Comparison of ENCODE assay signal across 19 mouse cellular contexts in the genomic region with DNA sequence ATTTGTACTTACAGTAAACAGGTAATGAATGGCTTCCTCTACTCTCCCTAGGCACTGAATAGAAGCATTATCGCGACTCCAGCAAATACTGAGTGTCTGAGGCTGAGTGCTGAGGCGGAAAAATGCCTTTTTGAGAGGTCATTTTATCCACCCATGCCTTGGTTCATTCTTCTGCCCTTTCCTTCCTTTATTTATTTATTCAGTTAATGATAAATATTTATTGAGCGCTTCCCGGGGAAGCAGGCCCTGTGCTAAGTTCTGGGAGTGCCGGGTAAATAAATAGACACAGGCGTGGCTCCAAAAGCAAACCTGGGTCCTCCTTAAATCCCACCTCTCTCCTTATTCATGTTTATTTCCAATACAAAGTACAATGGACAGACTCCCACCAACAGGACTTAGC.
"Had no signal": no experiment of that assay in that cellular context is flagged by ENCODE, and none has a peak within 500 bp of the region (broad histone marks: within the 10 kb centered on the region; RNA-seq: fewer than 3 reads in every experiment).

No protein-coding gene starts in this region.

- H3K36me3 ChIP-seq: limb, embryonic 15.5 days; liver, embryonic 13.5 days; liver, embryonic 15.5 days; midbrain, embryonic 10.5 days; midbrain, embryonic 12.5 days; neural tube, embryonic 13.5 days; neural tube, embryonic 15.5 days had no signal

- H3K9ac ChIP-seq: limb, embryonic 15.5 days; liver, embryonic 13.5 days; liver, embryonic 15.5 days; lung, embryonic 14.5 days; midbrain, embryonic 12.5 days; neural tube, embryonic 13.5 days; neural tube, embryonic 15.5 days had no signal

- H3K4me1 ChIP-seq: liver, embryonic 13.5 days; liver, embryonic 15.5 days; midbrain, embryonic 10.5 days; midbrain, embryonic 12.5 days had no signal

- H3K4me3 ChIP-seq: limb, embryonic 15.5 days; liver, embryonic 13.5 days; liver, embryonic 15.5 days; midbrain, embryonic 10.5 days; midbrain, embryonic 12.5 days; myocyte; neural tube, embryonic 13.5 days; neural tube, embryonic 15.5 days had no signal

- H3K27ac ChIP-seq: limb, embryonic 15.5 days; liver, embryonic 13.5 days; liver, embryonic 15.5 days; midbrain, embryonic 10.5 days; midbrain, embryonic 12.5 days; neural tube, embryonic 13.5 days; neural tube, embryonic 15.5 days had no signal

- DNase-seq: liver, embryonic 13.5 days; lung, embryonic 14.5 days; midbrain, embryonic 14.5 days; retina, postnatal 1 day; right cerebral cortex, adult 18-20 months; right cerebral cortex, postnatal 25 days; right cerebral cortex, postnatal 4 days; spleen, adult 18-20 months; thymus, adult 18-20 months; thymus, postnatal 14 days; thymus, postnatal 36 days had no signal

- H3K4me2 ChIP-seq: limb, embryonic 15.5 days; liver, embryonic 13.5 days; liver, embryonic 15.5 days; lung, embryonic 14.5 days; midbrain, embryonic 12.5 days; neural tube, embryonic 13.5 days; neural tube, embryonic 15.5 days had no signal

- H3K27me3 ChIP-seq: limb, embryonic 15.5 days; liver, embryonic 13.5 days; liver, embryonic 15.5 days; midbrain, embryonic 12.5 days; neural tube, embryonic 13.5 days; neural tube, embryonic 15.5 days had no signal

- H3K9me3 ChIP-seq: limb, embryonic 15.5 days; liver, embryonic 13.5 days; liver, embryonic 15.5 days; midbrain, embryonic 10.5 days; midbrain, embryonic 12.5 days; neural tube, embryonic 15.5 days had no signal

- ATAC-seq: midbrain, embryonic 16.5 days had no signal
